Mouse (Mus musculus) spleen, postnatal 36 days (tissue): ENCODE data around the gene Kxd1.

ENCODE experiments used
- DNase-seq, 2 experiments: peaks; one replicate each; pipeline ENCODE4 v3.0.0; 2022; ENCODE audit warnings: low spot score in 2 of 2, mixed read lengths in 1 of 2

Gene Kxd1

GRCm38 (mm10) chr8:70493692-70494415 is 33.9 kb downstream of the Kxd1 start:
- DNase-seq, result no peak

GRCm38 (mm10) chr8:70492664-70493640 is 34.8 kb downstream of the Kxd1 start, which contains the start of gene Crlf1:
Gene Crlf1 (plus strand): TSS chr8:70493158.
- DNase-seq, result no peak

- no peak for DNase-seq
Observed at GRCm38 (mm10) chr8:70490880-70491495, 36.8 kb downstream of the Kxd1 start.

GRCm38 (mm10) chr8:70490061-70490879 is 37.5 kb downstream of the Kxd1 start:
- DNase-seq, result no peak

GRCm38 (mm10) chr8:70489576-70489975 is 38.2 kb downstream of the Kxd1 start:
- no peak for DNase-seq

- no peak for DNase-seq
Observed at GRCm38 (mm10) chr8:70488931-70489470, 38.8 kb downstream of the Kxd1 start.

GRCm38 (mm10) chr8:70487993-70488796 is 39.6 kb downstream of the Kxd1 start:
- DNase-seq, result no peak

GRCm38 (mm10) chr8:70486941-70487520 is 40.7 kb downstream of the Kxd1 start, which contains the start of gene Tmem59l:
Gene Tmem59l (minus strand): TSS chr8:70487358.
- no peak for DNase-seq

- DNase-seq, result no peak
Observed at GRCm38 (mm10) chr8:70486191-70486681, 41.5 kb downstream of the Kxd1 start.

- DNase-seq, result no peak
Observed at GRCm38 (mm10) chr8:70482943-70483342, 44.8 kb downstream of the Kxd1 start.

GRCm38 (mm10) chr8:70481908-70482307 is 45.8 kb downstream of the Kxd1 start:
- no peak for DNase-seq

GRCm38 (mm10) chr8:70477269-70477982 is 50.3 kb downstream of the Kxd1 start:
- DNase-seq, result peak in 1 of 2 experiments; percentile 31

- peak; percentile 96 to 97 for DNase-seq
Observed at GRCm38 (mm10) chr8:70476333-70477268, 51.2 kb downstream of the Kxd1 start, which contains the start of gene Klhl26. Gene Klhl26 (minus strand): TSS chr8:70476968.

GRCm38 (mm10) chr8:70471856-70472255 is 55.9 kb downstream of the Kxd1 start:
- no peak for DNase-seq

- no peak for DNase-seq
Observed at GRCm38 (mm10) chr8:70469938-70470337, 57.8 kb downstream of the Kxd1 start.

GRCm38 (mm10) chr8:70469295-70469916 is 58.4 kb downstream of the Kxd1 start:
- DNase-seq, result no peak

GRCm38 (mm10) chr8:70468733-70469132 is 59.0 kb downstream of the Kxd1 start:
- DNase-seq, result no peak
